Mouse (Mus musculus): ENCODE data around the gene Clca3a2. TPM values are rescaled to one million over a fixed set of nuclear protein-coding genes. Genes with fewer than 3 reads are reported as not detected.
A peak's percentile ranks its signal among the peaks of the same experiment; 100 is the strongest.
"Not testable (repeated sequence)": the region's sequence is repeated elsewhere in the genome, so short reads cannot be mapped to it uniquely, and the experiment has no call there.

Clca3a2 gene
- total RNA-seq (2017), result not detected in 3 replicates

DNA sequence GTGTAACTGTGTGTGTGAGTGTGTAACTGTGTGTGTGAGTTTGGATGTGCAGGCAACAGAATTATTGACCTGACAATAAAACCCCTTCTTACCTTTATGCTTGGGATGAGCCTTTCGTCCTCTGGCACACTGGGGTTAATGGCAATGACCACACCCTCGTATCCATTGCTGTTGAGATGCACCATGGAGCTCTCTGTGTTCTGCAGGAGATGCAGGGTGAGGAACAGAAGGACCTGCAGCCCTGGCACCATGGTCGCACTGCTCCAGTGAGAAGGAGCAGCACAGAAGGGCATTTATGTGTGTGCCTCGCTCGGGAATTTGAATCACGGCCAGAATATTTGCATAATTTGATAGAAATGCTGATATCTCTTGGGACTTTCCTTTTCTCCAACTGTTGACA is at the start of gene Clca3a2:
Gene Clca3a2 (minus strand): TSS at position 276 of the 400 bp plus-strand sequence.
- not testable (repeated sequence) for ATAC-seq (replicated peaks; ENCODE audit: insufficient number of reproducible peaks, low FRiP score, low TSS enrichment, poor library complexity, severe bottlenecking)

DNA sequence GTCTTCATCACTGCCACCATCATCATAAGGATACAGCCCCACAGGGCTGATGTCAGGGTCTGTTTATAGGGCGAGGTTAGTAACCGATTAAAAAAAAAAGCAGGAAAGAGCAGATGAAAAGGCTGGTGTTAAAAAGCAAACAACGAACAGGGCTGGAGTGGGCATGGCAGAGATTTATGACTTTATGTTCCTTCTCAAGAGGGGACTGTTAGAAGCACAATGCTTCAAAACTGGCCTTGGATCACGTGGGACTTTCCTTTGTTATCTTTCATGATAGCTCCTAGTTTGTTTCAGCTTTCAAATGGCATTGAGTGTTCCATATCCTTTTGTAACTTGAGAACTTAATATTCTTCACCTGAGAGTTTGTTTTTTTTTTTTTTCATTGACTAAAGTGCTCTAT is 30.3 kb upstream of the Clca3a2 start:
- no peak for ATAC-seq (replicated peaks; ENCODE audit: insufficient number of reproducible peaks, low FRiP score, low TSS enrichment, poor library complexity, severe bottlenecking)

DNA sequence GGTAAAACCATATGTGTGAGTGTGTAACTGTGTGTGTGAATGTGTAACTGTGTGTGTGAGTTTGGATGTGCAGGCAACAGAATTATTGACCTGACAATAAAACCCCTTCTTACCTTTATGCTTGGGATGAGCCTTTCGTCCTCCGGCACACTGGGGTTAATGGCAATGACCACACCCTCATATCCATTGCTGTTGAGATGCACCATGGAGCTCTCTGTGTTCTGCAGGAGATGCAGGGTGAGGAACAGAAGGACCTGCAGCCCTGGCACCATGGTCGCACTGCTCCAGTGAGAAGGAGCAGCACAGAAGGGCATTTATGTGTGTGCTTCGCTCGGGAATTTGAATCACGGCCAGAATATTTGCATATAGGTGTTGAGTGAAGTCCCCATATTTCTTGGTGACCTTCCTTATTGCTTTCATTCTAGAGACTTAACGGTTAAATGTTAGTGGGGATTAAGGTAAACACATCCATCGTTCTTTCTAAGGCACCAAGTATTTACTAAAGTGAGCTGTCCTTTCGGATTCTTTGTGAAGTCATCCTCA is 29.8 kb upstream of the Clca3a2 start, which contains the start of gene Clca3b:
Gene Clca3b (minus strand): TSS at position 344 of the 543 bp plus-strand sequence.
- not testable (repeated sequence) for ATAC-seq (replicated peaks; ENCODE audit: insufficient number of reproducible peaks, low FRiP score, low TSS enrichment, poor library complexity, severe bottlenecking)

DNA sequence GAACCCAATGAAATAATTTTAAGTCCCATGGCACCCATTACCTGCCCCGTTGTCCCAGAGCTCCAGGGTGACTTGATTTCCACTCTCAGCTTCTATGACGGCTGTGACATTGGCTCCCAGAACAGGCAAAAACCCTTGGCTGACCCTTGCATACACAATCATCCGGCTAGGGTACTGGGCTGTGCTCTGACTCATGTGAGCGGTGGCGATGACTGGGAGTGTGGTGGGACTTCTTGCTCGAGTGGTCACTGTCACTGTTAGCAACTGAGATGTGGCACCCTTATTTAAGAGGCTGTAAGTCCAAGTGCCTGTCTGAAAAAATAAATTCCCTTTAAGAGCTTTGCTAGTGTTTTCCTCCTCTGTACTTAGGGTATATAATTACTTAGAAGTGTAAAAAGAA is 8.0 kb upstream of the Clca3a2 start:
- no peak for ATAC-seq (replicated peaks; ENCODE audit: insufficient number of reproducible peaks, low FRiP score, low TSS enrichment, poor library complexity, severe bottlenecking)

DNA sequence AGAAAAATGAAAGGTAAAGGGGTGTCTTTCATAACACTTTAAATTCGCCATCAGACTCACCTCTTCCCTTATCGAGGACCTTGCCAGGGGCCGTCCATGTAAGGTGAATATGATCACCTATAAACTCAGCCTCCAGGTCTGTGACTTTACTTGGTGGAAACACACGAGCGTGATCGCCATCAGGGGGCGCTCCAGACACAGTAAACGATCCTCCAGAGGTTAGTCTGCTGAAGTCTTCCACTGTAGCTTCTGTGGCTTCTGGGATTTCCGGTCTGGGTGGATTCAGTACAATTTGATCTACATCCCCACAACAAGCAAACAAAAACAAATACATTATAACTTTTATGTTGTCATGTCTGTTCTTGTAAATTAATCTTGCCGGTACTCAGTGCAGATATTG is 5.9 kb upstream of the Clca3a2 start:
- no peak for ATAC-seq (replicated peaks; ENCODE audit: insufficient number of reproducible peaks, low FRiP score, low TSS enrichment, poor library complexity, severe bottlenecking)

DNA sequence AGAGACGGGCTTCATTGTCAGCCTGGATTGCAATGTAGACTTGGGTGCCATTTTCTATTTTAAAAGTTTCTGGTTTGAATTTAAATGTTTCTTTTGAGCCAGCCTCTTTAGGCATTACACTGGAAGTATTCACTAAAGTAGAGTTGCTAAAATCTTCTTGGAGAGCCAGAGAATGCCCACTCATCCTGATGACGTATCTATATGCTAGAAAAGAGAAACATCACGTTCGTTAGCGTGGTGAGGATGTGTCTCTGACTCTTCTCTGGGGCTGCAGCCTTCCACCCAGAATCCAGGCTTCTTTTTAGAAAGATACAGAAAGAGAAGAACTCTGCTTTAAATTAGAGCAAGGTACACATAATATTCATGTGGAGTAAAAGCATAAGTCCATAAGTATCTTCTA is 4.0 kb upstream of the Clca3a2 start:
- no peak for ATAC-seq (replicated peaks; ENCODE audit: insufficient number of reproducible peaks, low FRiP score, low TSS enrichment, poor library complexity, severe bottlenecking)

DNA sequence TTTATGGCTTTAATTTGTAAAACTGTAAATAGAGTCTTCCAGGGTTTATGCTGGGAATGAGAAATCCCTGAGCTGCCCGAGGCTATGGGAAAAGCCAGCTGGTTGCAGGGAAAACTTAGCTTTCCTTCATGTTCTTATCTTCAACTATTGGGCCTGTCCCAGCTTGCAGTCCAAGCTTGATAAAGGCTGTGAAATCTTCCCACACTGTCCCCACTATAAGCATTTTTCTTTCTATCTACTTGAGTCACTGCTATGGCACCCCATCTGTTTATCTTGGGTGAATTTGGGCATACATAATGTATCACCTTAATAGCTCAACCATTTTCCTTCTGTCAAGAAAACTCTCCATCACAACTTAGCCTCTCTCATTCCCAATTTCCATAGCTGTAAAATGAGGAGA is 1.3 kb upstream of the Clca3a2 start:
- ATAC-seq (replicated peaks; ENCODE audit: insufficient number of reproducible peaks, low FRiP score, low TSS enrichment, poor library complexity, severe bottlenecking), result no peak

DNA sequence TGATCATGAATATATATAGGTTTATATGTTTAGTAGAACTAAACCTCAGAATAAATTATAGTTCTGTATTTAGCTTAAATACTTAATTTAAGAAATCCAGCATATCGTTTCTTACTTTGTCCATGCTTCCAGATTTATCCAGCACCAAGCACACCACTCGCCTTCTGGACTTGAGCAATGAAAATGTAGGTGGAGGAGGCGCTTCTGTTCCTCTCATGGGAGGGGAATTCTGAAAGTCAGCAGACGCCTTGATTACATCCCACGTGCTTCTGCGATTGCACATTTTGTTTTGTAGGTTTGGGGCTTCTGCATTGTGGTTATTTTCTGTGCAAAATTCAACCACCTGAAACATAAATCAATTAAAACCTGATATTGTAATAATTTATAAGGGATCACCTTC is 6.0 kb downstream of the Clca3a2 start:
- not testable (repeated sequence) for ATAC-seq (replicated peaks; ENCODE audit: insufficient number of reproducible peaks, low FRiP score, low TSS enrichment, poor library complexity, severe bottlenecking)

DNA sequence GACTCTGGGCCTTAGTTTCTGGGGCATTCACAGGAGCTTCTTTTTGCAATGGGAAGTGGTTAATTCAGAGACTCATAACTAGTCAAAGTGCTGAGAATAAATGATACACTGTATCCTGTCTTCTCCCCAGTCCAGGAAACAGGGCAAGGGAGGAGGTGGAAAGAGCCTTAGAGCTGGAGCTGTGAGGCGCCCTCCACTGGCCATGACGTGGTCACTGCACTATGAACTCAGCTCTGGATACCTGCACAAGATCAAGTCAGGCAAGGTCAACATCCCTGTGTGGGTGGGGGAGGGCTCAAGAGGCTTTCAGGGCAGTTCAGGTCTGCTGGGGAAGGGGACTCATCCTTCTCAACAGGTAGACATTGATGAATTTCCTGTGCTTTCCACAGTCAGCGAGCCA is 7.5 kb downstream of the Clca3a2 start:
- no peak for ATAC-seq (replicated peaks; ENCODE audit: insufficient number of reproducible peaks, low FRiP score, low TSS enrichment, poor library complexity, severe bottlenecking)

DNA sequence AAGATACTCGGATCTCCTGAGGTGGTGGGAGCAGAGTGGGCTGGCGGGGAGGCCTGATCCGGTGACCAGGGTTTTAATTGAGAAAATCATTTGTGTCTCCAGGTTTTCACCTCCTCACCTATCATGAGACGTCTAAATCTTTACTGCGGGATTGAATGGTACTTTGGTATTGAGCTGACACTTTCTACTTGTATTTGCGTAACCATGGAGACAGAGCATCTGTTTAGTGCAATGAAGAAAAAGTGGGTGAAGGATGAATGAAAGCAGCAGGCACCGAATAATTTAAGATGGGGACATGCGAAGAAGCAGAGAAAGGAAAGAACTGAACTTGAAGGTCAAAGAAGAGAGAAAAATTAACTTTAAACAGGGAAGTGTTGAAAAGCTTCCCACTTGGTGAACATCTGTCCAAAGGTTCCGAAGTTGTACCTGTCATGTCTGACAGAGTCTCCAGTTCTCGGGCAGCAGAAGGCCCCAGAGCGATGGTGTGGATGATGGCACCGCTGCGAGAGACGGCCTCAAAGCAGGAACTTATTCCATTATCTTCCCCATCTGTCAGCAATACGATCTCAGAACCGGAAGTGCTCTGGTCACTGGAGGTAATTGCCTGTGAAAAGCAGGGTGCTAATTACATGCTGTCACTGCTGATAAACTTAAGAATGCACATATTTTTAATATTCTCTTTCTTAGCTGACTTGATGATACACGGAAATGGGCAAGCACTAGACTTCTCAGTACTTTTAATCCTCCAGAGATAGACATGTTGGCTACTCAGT is 11.0 kb downstream of the Clca3a2 start:
- not testable (repeated sequence) for ATAC-seq (replicated peaks; ENCODE audit: insufficient number of reproducible peaks, low FRiP score, low TSS enrichment, poor library complexity, severe bottlenecking)

DNA sequence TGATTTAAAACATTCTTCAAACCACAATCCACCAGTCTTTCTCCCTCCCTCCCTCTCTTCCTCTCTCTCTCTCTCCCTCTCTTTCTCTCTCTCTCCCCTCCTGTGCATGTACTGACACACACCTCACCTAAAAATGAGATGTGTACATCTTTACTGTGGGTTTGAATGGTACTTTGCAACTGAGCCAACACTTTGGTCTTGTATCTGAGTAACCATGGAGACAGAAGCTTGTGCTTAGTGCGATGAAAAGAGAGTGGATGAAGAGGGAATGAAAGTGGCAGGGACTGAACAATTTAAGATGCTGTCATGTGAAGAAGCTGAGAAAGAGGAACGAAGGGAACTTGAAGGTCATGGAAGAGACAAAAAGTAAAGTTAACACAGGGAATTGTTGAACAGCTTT is 12.7 kb downstream of the Clca3a2 start:
- not testable (repeated sequence) for ATAC-seq (replicated peaks; ENCODE audit: insufficient number of reproducible peaks, low FRiP score, low TSS enrichment, poor library complexity, severe bottlenecking)

DNA sequence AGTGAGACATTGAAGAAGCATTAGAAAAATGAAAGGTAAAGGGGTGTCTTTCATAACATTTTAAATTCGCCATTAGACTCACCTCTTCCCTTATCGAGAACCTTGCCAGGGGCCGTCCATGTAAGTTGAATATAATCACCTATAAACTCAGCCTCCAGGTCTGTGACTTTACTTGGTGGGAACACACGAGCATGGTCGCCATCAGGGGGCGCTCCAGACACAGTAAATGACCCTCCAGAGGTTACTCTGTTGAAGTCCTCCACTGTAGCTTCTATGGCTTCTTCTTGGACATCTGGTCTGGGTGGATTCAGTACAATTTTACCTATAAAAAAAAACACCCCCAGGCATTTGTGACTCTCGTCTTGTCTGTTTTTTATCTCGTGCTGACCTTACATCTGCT is 17.4 kb downstream of the Clca3a2 start:
- ATAC-seq (replicated peaks; ENCODE audit: insufficient number of reproducible peaks, low FRiP score, low TSS enrichment, poor library complexity, severe bottlenecking), result no peak

DNA sequence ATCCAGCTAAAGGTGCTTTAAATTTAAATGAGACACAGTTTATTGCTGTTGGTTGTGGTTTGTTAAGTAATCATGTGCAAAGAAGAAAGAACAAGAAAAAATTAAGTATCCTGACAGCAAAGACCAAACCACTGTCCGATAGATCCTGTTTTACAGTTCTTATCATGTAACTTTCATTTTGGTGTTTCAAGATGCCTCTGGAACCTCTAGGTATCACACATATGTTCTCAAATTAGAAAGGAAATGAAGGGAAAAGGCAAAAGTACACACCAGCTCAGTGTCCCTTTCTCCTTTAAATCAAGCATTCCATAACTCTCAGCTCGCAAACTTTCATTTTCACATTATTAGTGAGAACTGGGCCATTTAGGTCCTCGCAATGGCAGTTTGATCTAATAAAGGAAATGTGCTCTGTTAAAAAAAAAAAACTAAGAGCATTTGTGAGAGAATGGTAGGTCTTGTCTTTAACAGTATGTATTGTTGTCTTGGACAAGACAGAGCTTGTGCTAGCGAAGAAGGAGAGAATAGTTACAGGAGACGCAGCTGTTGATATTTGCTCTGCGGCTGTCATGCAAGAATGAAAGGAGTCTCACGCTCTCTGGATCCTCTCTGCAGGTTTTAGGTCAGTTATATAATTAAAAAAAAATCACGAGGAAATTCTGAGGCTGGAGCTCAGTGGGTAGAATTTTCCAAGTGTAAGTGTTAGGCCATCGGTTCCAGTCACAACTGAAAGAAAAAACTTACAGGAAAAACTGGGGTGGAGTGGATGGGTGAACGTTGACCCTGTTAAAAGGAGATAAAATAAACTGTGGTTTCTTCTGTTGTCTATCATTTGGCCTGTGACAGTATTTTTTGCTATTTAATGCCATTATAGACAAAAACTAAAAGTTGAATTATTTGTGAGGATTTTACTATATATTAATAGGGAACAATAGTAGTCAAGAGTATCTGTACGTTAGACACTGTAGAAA is 33.8 kb downstream of the Clca3a2 start:
- no peak for ATAC-seq (replicated peaks; ENCODE audit: insufficient number of reproducible peaks, low FRiP score, low TSS enrichment, poor library complexity, severe bottlenecking)

DNA sequence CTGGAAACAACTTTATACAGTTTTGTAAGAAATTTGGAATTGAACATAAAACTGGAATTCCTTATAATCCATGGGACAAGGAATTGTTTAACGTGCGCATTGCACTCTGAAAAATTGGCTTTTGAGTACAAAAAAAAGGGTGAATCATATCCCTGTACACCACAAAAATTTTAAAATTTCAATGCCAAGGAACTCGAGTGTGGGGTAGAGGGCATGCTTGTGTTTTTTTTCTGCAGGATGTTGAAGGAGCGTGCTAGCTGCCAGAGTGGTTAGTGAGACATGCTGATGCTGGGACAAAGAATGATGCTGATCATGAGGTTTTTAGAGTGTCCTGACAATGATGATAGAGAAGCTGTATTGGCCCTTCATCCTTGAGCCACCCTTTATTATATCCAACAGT is 54.1 kb downstream of the Clca3a2 start:
- no peak for ATAC-seq (replicated peaks; ENCODE audit: insufficient number of reproducible peaks, low FRiP score, low TSS enrichment, poor library complexity, severe bottlenecking)

DNA sequence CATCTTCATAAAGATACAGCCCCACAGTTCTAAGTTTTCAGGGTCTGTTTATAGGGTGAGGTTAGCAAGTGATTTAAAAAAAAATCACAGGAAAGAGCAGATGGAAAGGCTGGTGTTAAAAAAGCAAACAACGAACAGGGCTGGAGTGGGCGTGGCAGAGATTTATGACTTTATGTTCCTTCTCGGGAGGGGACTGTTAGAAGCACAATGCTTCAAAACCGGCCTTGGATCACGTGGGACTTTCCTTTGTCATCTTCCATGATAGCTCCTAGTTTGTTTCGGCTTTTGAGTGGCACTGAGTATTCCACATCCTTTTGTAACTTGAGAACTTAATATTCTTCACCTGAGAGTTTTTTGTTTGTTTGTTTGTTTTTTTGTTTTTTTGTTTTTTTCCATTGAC is 57.8 kb downstream of the Clca3a2 start:
- ATAC-seq (replicated peaks; ENCODE audit: insufficient number of reproducible peaks, low FRiP score, low TSS enrichment, poor library complexity, severe bottlenecking), result no peak

DNA sequence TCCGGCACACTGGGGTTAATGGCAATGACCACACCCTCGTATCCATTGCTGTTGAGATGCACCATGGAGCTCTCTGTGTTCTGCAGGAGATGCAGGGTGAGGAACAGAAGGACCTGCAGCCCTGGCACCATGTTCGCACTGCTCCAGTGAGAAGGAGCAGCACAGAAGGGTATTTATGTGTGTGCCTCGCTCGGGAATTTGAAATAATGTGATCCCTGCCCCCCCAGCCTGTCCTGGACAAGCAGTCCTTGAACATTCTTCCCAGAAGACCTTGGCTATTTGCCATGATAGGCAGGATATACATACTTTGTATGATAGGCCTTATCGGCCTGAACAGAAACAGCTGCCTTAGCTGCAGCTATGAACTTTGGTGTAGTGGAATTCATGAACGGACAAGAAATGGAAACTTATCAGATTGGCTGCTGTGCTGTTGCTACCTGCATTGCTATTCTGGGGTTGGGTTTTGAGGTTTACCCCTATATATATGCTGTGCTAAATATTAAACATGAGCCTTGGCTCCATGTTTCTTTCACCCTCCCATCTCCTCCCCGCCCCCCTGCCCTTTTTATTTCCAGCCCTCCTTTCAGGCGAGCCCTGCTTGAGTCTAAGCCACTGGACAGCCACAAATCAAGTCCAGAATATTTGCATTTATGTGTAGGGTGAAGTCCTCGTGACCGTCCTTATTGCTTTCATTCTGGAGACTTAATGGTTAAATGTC is 58.5 kb downstream of the Clca3a2 start, which contains the start of gene Clca3a1:
Gene Clca3a1 (minus strand): TSS at position 386 of the 718 bp plus-strand sequence.
- ATAC-seq (replicated peaks; ENCODE audit: insufficient number of reproducible peaks, low FRiP score, low TSS enrichment, poor library complexity, severe bottlenecking), result no peak

DNA sequence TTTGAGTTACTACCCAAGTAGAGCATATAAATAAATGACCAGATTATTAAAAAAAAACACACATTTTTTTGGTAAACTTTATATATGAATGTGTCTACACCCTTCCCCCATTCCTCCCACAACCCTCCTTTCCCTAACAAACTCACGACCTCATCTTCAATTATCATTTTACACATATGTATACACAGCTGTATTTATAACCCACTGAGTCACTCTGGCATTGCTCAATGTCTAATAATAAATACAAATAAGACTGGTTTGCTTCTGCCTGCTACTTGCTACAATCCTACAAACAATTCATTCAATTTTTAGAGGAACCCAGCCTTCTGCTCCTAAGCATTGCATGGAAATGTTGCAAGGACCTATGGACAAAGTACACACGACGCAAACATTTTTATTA is 59.6 kb downstream of the Clca3a2 start:
- ATAC-seq (replicated peaks; ENCODE audit: insufficient number of reproducible peaks, low FRiP score, low TSS enrichment, poor library complexity, severe bottlenecking), result no peak

DNA sequence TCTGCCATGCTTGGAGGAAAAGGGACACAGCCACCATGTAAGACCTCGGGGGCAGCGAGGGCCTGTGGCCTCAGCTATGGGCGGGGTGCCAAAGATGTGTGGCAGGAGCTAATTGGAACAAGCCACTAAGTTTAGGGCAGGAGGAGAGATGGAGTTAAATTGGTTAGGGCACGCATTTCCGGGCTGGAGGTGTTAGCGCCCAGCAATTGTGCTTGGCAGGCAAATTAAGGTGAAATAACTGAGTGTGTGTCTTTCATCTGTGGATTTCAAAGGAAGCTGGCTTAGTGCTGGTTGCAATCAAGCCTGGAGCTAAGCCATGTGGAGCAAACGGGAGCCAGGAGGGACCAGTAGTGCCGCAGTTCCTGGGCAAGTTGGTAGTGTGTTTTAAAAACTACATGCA is 63.2 kb downstream of the Clca3a2 start:
- ATAC-seq (replicated peaks; ENCODE audit: insufficient number of reproducible peaks, low FRiP score, low TSS enrichment, poor library complexity, severe bottlenecking), result not testable (repeated sequence)

DNA sequence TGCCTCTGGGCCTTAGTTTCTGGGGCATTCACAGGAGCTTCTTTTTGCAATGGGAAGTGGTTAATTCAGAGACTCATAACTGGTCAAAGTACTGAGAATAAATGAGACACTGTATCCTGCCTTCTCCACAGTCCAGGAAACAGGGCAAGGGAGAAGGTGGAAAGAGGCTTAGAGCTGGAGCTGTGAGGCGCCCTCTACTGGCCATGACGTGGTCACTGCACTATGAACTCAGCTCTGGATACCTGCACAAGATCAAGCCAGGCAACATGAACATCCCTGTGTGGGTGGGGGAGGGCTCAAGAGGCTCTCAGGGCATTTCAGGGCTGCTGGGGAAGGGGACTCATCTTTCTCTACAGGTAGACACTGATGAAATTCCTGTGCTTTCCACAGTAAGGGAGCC is 66.2 kb downstream of the Clca3a2 start:
- ATAC-seq (replicated peaks; ENCODE audit: insufficient number of reproducible peaks, low FRiP score, low TSS enrichment, poor library complexity, severe bottlenecking), result peak; percentile 71
